10 mouse cellular contexts compared by ENCODE assay signal in genomic region chr10:93454652-93455014, GRCm38 (mm10). TPM values are rescaled to one million over a fixed set of nuclear protein-coding genes. Genes with fewer than 3 reads are reported as not detected.
DNase-seq lines count a peak whose midpoint lies in the region; ATAC-seq and TF ChIP-seq lines count a peak whose summit lies in the region.
"Had no signal": no experiment of that assay in that cellular context is flagged by ENCODE, and none has a peak within 500 bp of the region (broad histone marks: within the 10 kb centered on the region; RNA-seq: fewer than 3 reads in every experiment).

No protein-coding gene starts in this region.

- H3K4me3 ChIP-seq in heart, embryonic 13.5 days, result peak overlapping the region; percentile 95
- peak overlapping the region; percentile 57 to 89 for H3K4me3 ChIP-seq in MEL (ENCODE audit: control insufficient read depth in 1 of 2, insufficient read depth in 1 of 2, low read depth in 2 of 2, low read length in 2 of 2)
- peak overlapping the region; percentile 71; the same call in 1 of the 2 replicates for H3K4me3 ChIP-seq in forebrain, postnatal 0 days (ENCODE audit: low read depth, low read length)
- H3K4me3 ChIP-seq in liver, postnatal 0 days (ENCODE audit: low read depth, low read length), result peak overlapping the region; percentile 96

- no peak for TF ChIP-seq CTCF in MEL (IDR thresholded peaks at IDR 0.05 in 2 of 3, conservative IDR thresholded peaks at IDR 0.05 in 1 of 3; ENCODE audit: control insufficient read depth in 1 of 3, insufficient read depth in 1 of 3, low read depth in 2 of 3, low read length in 3 of 3, poor library complexity in 1 of 3, severe bottlenecking in 1 of 3)
- no peak for TF ChIP-seq CTCF in forebrain, postnatal 0 days (IDR thresholded peaks at IDR 0.05; ENCODE audit: low read depth)
- TF ChIP-seq CTCF in liver, postnatal 0 days (IDR thresholded peaks at IDR 0.05; ENCODE audit: low read depth), result no peak

- no peak for TF ChIP-seq RAD21 in MEL (IDR thresholded peaks at IDR 0.05; ENCODE audit: low read depth, low read length)

- 8% methylated on average over 7 of the region's 7 CpGs for WGBS in heart, embryonic 13.5 days
- WGBS in forebrain, postnatal 0 days, result 62% methylated on average over 7 of the region's 7 CpGs
- WGBS in liver, postnatal 0 days (ENCODE audit: insufficient replicate concordance), result 7% methylated on average over 7 of the region's 7 CpGs

- DNase-seq in heart, postnatal 14 days, result no peak
- no peak for DNase-seq in MEL (ENCODE audit: low read depth, low spot score)
- DNase-seq in forebrain, postnatal 0 days, result no peak
- no peak for DNase-seq in liver, postnatal 0 days
- no peak for DNase-seq in layer of hippocampus, adult 8-10 months (ENCODE audit: low spot score in 2 of 2)
- DNase-seq in thymus, postnatal 36 days, result no peak
- DNase-seq in cerebellum, adult 11 months, result no peak
- DNase-seq: cerebellum, postnatal 14 days had no signal

- peak overlapping the region; percentile 98 for H3K27ac ChIP-seq in heart, embryonic 13.5 days (replicated peaks)
- H3K27ac ChIP-seq in MEL (ENCODE audit: control insufficient read depth, low read depth, low read length), result peak overlapping the region; percentile 57
- no peak overlapping the region for H3K27ac ChIP-seq in forebrain, postnatal 0 days (ENCODE audit: low read depth, low read length)
- no peak overlapping the region for H3K27ac ChIP-seq in liver, postnatal 0 days (ENCODE audit: low read depth)

- no peaks in the 10 kb centered on the region for H3K9me3 ChIP-seq in heart, embryonic 13.5 days
- no peaks in the 10 kb centered on the region for H3K9me3 ChIP-seq in MEL (replicated peaks; ENCODE audit: insufficient read depth, low read length)
- no peaks in the 10 kb centered on the region for H3K9me3 ChIP-seq in forebrain, postnatal 0 days (ENCODE audit: low read length)
- H3K9me3 ChIP-seq in liver, postnatal 0 days (ENCODE audit: low read length), result no peaks in the 10 kb centered on the region

- H3K36me3 ChIP-seq in heart, embryonic 13.5 days, result peaks cover 4% of the 10 kb centered on the region; the same call in 1 of the 2 replicates
- H3K36me3 ChIP-seq in MEL (ENCODE audit: control insufficient read depth in 1 of 2, insufficient read depth in 2 of 2, low read length in 2 of 2), result peaks cover 0 to 8% of the 10 kb centered on the region in 2 experiments; a peak in 2 of 4 replicates
- H3K36me3 ChIP-seq in forebrain, postnatal 0 days (ENCODE audit: insufficient read depth), result no peaks in the 10 kb centered on the region
- H3K36me3 ChIP-seq in liver, postnatal 0 days (replicated peaks; ENCODE audit: insufficient read depth, low read length), result no peaks in the 10 kb centered on the region

- peak; percentile 11 to 28; a peak in 1 of 4 replicates for TF ChIP-seq EP300 in MEL (IDR thresholded peaks at IDR 0.05; ENCODE audit: low read depth in 1 of 2, low read length in 2 of 2)
- TF ChIP-seq EP300 in liver, postnatal 0 days (IDR thresholded peaks at IDR 0.05; ENCODE audit: low read depth), result no peak

- peak overlapping the region; percentile 88 for H3K4me2 ChIP-seq in heart, embryonic 13.5 days
- H3K4me2 ChIP-seq in forebrain, postnatal 0 days (ENCODE audit: low read depth), result peak overlapping the region; percentile 76
- peak overlapping the region; percentile 99 for H3K4me2 ChIP-seq in liver, postnatal 0 days (ENCODE audit: low read depth, low read length)

- H3K27me3 ChIP-seq in heart, embryonic 13.5 days (replicated peaks), result no peaks in the 10 kb centered on the region
- no peaks in the 10 kb centered on the region for H3K27me3 ChIP-seq in MEL (ENCODE audit: control insufficient read depth in 1 of 2, insufficient read depth in 2 of 2, low read length in 2 of 2)
- H3K27me3 ChIP-seq in forebrain, postnatal 0 days (ENCODE audit: insufficient read depth, low read length), result no peaks in the 10 kb centered on the region
- no peaks in the 10 kb centered on the region for H3K27me3 ChIP-seq in liver, postnatal 0 days (ENCODE audit: insufficient read depth, low read length)

- H3K4me1 ChIP-seq in heart, embryonic 13.5 days, result peaks cover 44% of the 10 kb centered on the region
- peaks cover 3 to 8% of the 10 kb centered on the region in 2 experiments; a peak in 3 of 4 replicates for H3K4me1 ChIP-seq in MEL (ENCODE audit: control insufficient read depth in 1 of 2, insufficient read depth in 2 of 2, low read length in 2 of 2)
- H3K4me1 ChIP-seq in forebrain, postnatal 0 days (ENCODE audit: insufficient read depth), result no peaks in the 10 kb centered on the region
- H3K4me1 ChIP-seq in liver, postnatal 0 days (ENCODE audit: insufficient read depth), result peaks cover 16% of the 10 kb centered on the region

- peaks cover 22% of the 10 kb centered on the region for H3K79me2 ChIP-seq in MEL (ENCODE audit: control insufficient read depth, insufficient read depth, low read length, poor library complexity)

- TF ChIP-seq POLR2A in MEL (IDR thresholded peaks at IDR 0.05; ENCODE audit: control insufficient read depth in 1 of 2, insufficient read depth in 1 of 2, low read depth in 1 of 2, low read length in 2 of 2, poor library complexity in 1 of 2), result no peak

- H3K9ac ChIP-seq in heart, embryonic 13.5 days, result peak overlapping the region; percentile 99
- H3K9ac ChIP-seq in MEL (ENCODE audit: control insufficient read depth, low read depth, low read length, poor library complexity, severe bottlenecking), result peak overlapping the region; percentile 90
- peak overlapping the region; percentile 82; the same call in 1 of the 2 replicates for H3K9ac ChIP-seq in forebrain, postnatal 0 days
- H3K9ac ChIP-seq in liver, postnatal 0 days (replicated peaks), result peak overlapping the region; percentile 61

- ATAC-seq in heart, embryonic 13.5 days (ENCODE audit: extremely low read depth, insufficient number of reproducible peaks, low FRiP score, low TSS enrichment), result no peak
- ATAC-seq in forebrain, postnatal 0 days, result no peak
- ATAC-seq in liver, postnatal 0 days, result no peak

- intact Hi-C loops in heart, postnatal 14 days (cut with DNase I), result loop anchor here (10.0 kb wide), 1 partner anchor 290 kb away; the partner anchor contains the start of gene Cdk17

TF ChIP-seq in MEL, 35 proteins besides CTCF, POLR2A, EP300 and RAD21:
- TF ChIP-seq NRF1 (IDR thresholded peaks at IDR 0.05; ENCODE audit: insufficient read depth, low read depth, low read length, poor library complexity, severe bottlenecking) (no peak), USF1 (IDR thresholded peaks at IDR 0.05; ENCODE audit: low read depth, low read length) (no peak), ZKSCAN1 (IDR thresholded peaks at IDR 0.05; ENCODE audit: low read depth, low read length) (no peak), RCOR1 (IDR thresholded peaks at IDR 0.05; ENCODE audit: low read depth, low read length) (no peak), HCFC1 (IDR thresholded peaks at IDR 0.05; ENCODE audit: low read depth, low read length) (no peak), USF2 (IDR thresholded peaks at IDR 0.05; ENCODE audit: borderline replicate concordance in 1 of 2, insufficient read depth in 1 of 2, low read depth in 1 of 2, low read length in 2 of 2) (no peak), POLR2AphosphoS2 (IDR thresholded peaks at IDR 0.05; ENCODE audit: low read length) (no peak), MAFK (IDR thresholded peaks at IDR 0.05; ENCODE audit: borderline replicate concordance, low read depth, low read length) (no peak), ZNF384 (IDR thresholded peaks at IDR 0.05; ENCODE audit: low read depth, low read length) (peak; percentile 35; the same call in 1 of the 2 replicates), ELF1 (IDR thresholded peaks at IDR 0.05; ENCODE audit: low read depth, low read length) (peak; percentile 20; the same call in 1 of the 2 replicates), SMC3 (IDR thresholded peaks at IDR 0.05; ENCODE audit: low read depth, low read length) (no peak), KAT2A (conservative IDR thresholded peaks at IDR 0.05; ENCODE audit: low read depth, low read length) (0 out of 2 replicates have a peak, but pooled peaks have one; percentile 15), MYC (IDR thresholded peaks at IDR 0.05; ENCODE audit: low read depth, low read length) (no peak; the same call in 1 of the 2 replicates), SIN3A (IDR thresholded peaks at IDR 0.05; ENCODE audit: low read length) (no peak), JUND (IDR thresholded peaks at IDR 0.05; ENCODE audit: low read depth, low read length) (no peak), CHD1 (IDR thresholded peaks at IDR 0.05; ENCODE audit: low read depth, low read length) (no peak), CHD2 (IDR thresholded peaks at IDR 0.05; ENCODE audit: low read length) (no peak), BHLHE40 (IDR thresholded peaks at IDR 0.05; ENCODE audit: borderline replicate concordance, low read depth, low read length) (no peak), MXI1 (IDR thresholded peaks at IDR 0.05; ENCODE audit: low read depth, low read length) (no peak)

RNA-seq across cellular contexts. Expression of gene Lta4h, which starts 1.4 kb away (rescaled TPM):
- 262 and 266 TPM in 2 replicates for polyA plus RNA-seq in heart, embryonic 13.5 days (2015; fragmentation: Nextera tagmentation; extraction: Ambion mirVana)
- 10 to 100 TPM; 41.6 to 46.0 TPM for total RNA-seq in heart, postnatal 14 days (2021)
- total RNA-seq in MEL (2012; rRNA removed), result 73.2 and 76.8 TPM in 2 replicates
- polyA plus RNA-seq in MEL (2012; ENCODE audit: insufficient read depth in 1 of 2, insufficient read length in 2 of 2, low read depth in 1 of 2, low replicate concordance in 2 of 2, missing spikeins in 1 of 2), result 10 to 100 TPM in 1 of 2 experiments, not detected in 1; 73.0 TPM
- 55.7 and 67.6 TPM in 2 replicates for total RNA-seq in forebrain, postnatal 0 days (2014; rRNA removed)
- 72.6 and 88.0 TPM in 2 replicates for polyA plus RNA-seq in forebrain, postnatal 0 days (2015; fragmentation: Nextera tagmentation; extraction: Ambion mirVana)
- polyA plus RNA-seq in liver, postnatal 0 days (2015; fragmentation: Nextera tagmentation; extraction: Ambion mirVana), result 63.7 and 68.4 TPM in 2 replicates
- total RNA-seq in layer of hippocampus, adult 8-10 months (2022), result 10 to 100 TPM; 55.0 to 62.8 (median 60.4) TPM

RNA-seq across cellular contexts. Expression of gene Hal, which starts 33.9 kb away (rescaled TPM):
- 0.12 and 0.15 TPM in 2 replicates for polyA plus RNA-seq in heart, embryonic 13.5 days (2015; fragmentation: Nextera tagmentation; extraction: Ambion mirVana)
- under 1 TPM; 0.38 to 0.44 TPM for total RNA-seq in heart, postnatal 14 days (2021)
- total RNA-seq in MEL (2012; rRNA removed), result 0.12 TPM in 1 of 2 replicates, not detected in the other
- polyA plus RNA-seq in MEL (2012; ENCODE audit: insufficient read depth in 1 of 2, insufficient read length in 2 of 2, low read depth in 1 of 2, low replicate concordance in 2 of 2, missing spikeins in 1 of 2), result under 1 TPM in 1 of 2 experiments, not detected in 1; 0.03 TPM
- total RNA-seq in forebrain, postnatal 0 days (2014; rRNA removed), result 0.05 TPM in 1 of 2 replicates, not detected in the other
- 0.15 TPM in 1 of 2 replicates, not detected in the other for polyA plus RNA-seq in forebrain, postnatal 0 days (2015; fragmentation: Nextera tagmentation; extraction: Ambion mirVana)
- 30.0 and 44.0 TPM in 2 replicates for polyA plus RNA-seq in liver, postnatal 0 days (2015; fragmentation: Nextera tagmentation; extraction: Ambion mirVana)
- under 1 TPM; 0.16 to 0.75 (median 0.46) TPM for total RNA-seq in layer of hippocampus, adult 8-10 months (2022)
- total RNA-seq: left cerebral cortex, postnatal 25 days had no signal

Comparison
In these comparisons a context has a peak if more than half of its experiments do, and no peak if none do; other contexts are left out.
1. H3K27ac ChIP-seq: peak in heart, embryonic 13.5 days (single experiment) and MEL (single experiment); none in forebrain, postnatal 0 days (single experiment) and liver, postnatal 0 days (single experiment).
2. Peak in every context shown above with its lines, with median percentiles within 50 percentile points of each other: H3K4me2 ChIP-seq, H3K4me3 ChIP-seq and H3K9ac ChIP-seq.